Mouse (Mus musculus) layer of hippocampus, postnatal 10 days (tissue): ENCODE results near the gene Rpia. TPM values are rescaled to one million over a fixed set of nuclear protein-coding genes. Genes with fewer than 3 reads are reported as not detected.

ENCODE experiments used
- DNase-seq, 2 experiments: peaks; one replicate each; pipeline ENCODE4 v3.0.0; 2021; ENCODE audit warnings: low spot score in 2 of 2
- total RNA-seq, 2 experiments: library from RNA; stranded (reverse); gene quantifications; 2 replicates each; pipeline ENCODE4 v1.2.3; 2021

The Rpia gene
- total RNA-seq, 2 experiments from 2014 or later: 11.9 to 15.7 TPM

DNA sequence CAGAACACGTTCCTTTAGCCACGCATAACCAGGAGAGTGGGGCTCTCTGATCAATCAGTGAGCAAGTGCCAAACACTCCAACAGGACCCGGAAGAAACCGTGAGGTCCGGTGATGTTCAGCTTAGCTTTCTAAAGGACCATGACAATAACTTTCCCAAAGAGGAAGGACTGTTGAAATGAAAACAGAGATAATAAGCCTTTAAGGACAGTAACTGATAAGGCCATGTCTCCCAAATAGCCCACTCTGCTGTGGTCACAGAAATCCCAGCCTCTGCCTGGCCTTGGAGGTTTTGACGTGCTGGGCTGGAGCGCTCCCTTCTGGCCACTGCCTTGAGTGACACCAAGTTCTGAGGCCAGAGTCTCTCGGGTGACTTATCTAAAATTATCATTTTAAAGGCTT lies 39.7 kb downstream of the Rpia start:
- DNase-seq: peak; percentile 33 to 55

GRCm38 (mm10) chr6:70751898-70752273 lies 40.1 kb downstream of the Rpia start:
- no peak for DNase-seq

DNA sequence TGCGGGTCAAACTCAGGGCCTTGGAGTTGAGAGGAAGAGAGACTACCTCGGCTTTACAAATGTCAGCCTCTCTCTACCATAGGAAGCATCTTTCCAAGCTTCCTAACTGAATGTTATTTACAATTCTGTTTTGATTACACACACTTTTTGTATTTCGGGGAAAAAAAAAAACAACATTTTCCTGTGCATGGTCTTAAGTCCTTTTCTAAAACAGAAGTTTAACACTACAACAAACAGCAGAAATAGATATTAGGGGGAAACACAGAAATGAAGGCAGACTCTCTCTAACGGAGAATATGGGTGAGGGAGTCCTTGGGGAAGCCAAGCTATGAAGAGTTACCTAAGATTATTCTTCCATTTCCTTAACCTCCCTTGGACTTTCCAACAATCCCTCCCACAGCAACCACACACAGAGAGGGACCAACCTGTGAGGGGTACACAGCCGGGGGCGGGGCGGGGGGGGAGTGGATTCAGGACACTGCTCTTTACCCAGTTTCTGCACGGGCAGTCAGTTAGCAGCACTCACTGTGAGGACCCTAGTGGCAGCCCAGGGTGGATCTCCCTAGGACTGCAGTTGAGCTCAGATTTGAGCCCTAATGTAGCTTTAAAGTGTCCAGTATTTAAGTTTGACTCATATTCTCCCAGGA lies 40.7 kb downstream of the Rpia start:
- no peak for DNase-seq

DNA sequence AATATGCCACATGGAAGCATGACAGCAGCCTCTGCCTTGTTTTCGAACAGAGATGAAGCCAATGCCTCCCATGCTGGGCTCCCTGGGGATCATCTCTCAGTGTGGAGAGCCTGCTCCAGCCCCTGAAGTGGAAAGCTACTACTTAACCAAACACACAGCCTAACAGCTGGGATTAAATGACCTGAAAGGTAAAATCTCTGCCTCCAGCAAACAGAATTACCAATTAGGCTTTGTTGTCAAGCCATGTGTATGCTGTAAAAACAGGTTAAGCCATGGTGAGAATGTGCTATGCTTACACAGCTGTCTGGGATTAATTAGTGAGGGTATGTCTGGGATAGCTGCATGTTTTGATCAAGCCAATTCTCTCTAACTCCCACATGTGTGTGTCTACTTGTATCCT lies 42.3 kb downstream of the Rpia start:
- no peak for DNase-seq

DNA sequence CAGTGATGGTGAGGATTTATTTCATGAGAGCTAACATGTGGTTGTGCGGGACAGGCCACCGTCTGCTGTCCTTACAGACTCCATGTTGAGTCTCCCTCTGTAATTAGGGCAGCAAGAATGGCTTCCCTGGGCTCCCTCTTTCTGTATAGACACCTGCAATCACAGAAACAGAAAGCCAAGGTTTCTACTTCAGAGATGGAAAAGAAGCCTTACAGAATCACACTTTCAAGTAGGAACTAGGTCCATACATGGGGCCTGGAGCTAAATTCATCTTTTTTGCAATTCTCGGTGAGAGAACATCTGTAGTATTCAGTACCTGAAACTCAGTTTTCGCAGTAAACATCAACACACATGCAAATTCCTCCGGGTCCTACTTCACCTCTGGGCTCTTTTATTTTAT lies 44.3 kb downstream of the Rpia start:
- DNase-seq: no peak

- no peak for DNase-seq
Observed at GRCm38 (mm10) chr6:70743902-70744301, 48.1 kb downstream of the Rpia start.

DNA sequence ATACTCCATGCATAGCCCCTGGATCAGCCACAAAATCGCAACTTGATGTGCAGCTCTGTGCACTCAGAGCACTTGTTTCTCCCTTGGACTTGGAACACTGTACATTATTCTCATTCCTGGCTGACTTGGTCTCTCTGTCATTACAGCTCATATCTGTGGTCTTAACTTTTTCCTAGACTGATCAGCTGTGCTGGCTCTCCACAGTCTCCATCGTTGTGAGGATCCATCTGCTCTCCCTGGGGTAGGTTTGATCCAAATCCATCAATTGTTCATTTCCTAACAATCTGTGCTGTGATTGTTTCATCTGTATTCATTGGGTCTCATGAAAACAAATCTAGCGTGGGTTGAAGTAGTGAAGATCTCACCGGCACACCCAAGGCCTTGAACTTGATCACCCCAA lies 49.2 kb downstream of the Rpia start:
- DNase-seq: peak in 1 of 2 experiments; percentile 28

- DNase-seq: no peak
Observed at GRCm38 (mm10) chr6:70740535-70740934, 51.5 kb downstream of the Rpia start.

DNA sequence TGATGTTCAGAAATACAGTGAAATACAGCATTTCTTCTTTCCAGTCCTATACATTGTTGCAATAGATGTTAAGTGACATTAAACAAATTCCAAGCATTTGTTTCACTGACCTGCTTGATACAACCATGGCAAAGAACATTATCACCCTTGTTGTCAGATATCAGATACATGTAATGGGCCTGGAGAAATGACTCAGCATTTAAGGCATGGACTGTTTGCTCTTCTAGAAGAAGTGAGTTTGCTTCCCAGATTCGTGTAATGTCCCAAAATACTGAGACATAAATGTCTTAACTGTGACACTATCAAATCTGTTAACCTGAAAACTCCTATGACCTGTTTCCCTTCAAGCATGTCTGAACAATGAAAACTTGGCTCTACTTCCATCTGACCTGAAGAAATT lies 52.6 kb downstream of the Rpia start:
- no peak for DNase-seq

- DNase-seq: no peak
Observed at GRCm38 (mm10) chr6:70735528-70735927, 56.5 kb downstream of the Rpia start.

- no peak for DNase-seq
Observed at GRCm38 (mm10) chr6:70730828-70731227, 61.2 kb downstream of the Rpia start.

- DNase-seq: no peak
Observed at GRCm38 (mm10) chr6:70729125-70729524, 62.9 kb downstream of the Rpia start.

DNA sequence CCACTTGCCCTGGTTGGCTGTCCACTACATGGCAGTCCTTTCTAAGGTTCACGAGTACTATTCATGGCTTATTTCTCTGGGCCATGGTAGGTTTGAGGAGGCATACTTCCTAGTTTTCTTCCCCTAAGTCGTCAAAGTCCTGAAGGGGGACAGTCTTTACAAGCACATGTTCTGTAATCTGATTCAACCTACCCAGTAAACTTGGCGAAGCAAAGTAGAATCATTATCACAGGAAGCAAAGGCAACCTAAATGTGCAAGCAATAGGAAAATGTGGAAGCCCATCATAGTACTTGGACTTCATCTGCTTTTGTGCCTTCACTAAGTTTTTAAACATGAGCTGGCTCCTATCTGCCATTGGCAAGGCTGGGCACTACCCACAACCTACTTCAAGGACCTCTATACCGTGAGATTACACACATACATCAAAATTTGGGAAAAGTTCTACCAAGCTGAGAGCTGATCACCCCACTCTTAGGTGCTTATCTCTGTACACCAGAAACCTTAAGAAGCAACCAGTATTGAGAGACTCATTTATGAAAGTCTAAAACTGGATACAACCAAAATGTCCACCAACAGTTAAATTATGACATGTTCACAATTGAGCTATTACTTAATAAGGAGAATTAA lies 64.8 kb downstream of the Rpia start:
- no peak for DNase-seq

GRCm38 (mm10) chr6:70725639-70726038 lies 66.4 kb downstream of the Rpia start:
- DNase-seq: no peak

DNA sequence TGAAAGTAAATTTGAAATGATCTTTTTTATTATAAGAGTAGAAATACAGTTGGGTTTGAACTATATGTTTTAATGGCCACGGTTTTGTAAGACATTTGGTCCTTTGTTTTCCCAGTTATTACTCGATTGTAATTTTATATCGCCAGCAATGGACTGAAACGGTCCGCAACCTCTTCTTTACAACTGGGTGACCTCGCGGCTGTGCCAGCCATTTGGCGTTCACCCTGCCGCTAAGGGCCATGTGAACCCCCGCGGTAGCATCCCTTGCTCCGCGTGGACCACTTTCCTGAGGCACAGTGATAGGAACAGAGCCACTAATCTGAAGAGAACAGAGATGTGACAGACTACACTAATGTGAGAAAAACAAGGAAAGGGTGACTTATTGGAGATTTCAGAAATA lies 67.3 kb downstream of the Rpia start:
- DNase-seq: no peak

DNA sequence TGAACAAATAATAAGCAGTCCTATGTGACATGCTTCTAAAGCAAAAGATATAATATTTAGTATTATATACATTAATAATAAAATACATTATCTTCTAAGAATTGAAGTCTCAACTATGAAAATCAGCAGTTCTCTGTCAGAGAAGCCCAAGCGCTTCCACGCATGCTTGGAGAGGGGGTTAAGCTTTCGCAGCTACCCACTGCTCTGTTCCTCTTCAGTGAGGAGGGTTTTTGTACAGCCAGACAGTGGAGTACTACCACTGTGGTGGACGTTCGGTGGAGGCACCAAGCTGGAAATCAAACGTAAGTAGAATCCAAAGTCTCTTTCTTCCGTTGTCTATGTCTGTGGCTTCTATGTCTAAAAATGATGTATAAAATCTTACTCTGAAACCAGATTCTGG lies 69.7 kb downstream of the Rpia start:
- DNase-seq: no peak

DNA sequence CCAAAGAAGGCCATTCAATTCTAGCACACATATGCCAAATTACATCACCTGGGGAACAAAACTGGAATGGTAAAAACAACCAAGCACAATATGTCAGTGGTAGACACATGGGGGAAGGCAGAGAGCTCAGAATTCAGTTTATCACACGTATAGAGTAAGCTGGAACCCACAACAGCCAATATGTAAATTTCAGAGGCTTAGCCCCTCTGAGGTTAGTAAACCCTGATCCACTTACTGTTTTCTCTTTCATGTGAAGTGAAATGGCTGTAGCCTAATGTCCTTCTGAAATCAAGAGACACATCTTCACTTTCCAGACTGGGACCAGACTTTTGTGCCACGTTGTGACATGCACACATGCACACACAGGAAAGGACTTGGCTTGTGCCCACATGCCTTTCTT lies 73.3 kb downstream of the Rpia start:
- DNase-seq: no peak

DNA sequence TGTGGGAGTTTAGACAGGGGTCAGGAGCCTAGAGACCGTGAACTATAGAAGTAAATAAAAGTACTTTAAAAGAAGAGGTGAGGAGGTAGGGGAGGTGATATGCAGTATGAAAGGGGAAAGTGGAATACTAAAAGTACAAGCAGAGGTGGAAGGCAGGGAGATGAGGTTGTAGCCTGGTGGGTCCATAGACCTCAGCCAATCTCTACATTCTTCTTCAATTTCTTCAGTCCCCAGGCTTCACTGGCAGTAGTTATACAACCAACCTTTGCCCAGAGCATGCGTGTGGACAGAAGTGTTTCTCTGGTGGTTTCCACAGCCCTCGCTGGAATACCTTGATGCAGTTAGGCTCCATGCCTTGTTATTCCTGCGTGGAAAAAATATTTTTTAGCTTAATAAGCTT lies 73.9 kb downstream of the Rpia start:
- no peak for DNase-seq

DNA sequence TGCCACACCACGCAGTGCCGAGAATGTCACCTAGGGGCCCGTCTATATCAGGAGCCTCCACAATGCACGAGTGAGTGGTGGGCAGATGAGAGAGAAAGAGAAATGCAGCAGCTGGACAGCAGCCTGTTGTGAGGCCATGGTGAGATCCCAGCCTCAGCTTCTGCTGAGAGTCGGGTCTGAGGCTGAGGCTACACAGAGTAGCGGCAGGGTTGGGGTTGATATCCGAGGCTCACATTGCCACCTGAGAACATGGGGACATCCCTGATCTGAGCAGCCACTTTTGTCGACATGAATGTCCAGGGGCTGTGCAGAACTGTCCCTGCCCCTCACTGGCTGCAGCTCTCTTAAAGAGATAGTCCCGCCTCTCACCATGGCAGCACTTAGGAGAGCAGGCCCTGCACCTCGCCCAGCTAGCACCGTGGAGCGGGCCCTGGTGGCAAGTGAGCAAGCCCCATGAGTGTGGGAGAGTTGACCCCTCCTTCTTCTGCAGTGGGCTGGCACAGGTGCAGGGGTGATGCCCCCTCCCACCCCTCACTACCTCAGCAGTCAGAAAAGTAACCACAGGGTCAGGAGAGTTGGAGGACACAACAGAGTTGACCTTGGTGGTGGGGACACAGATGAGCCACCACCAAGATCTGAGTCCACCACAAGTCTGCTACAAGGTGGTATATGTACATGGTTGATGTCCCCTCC lies 75.2 kb downstream of the Rpia start:
- DNase-seq: no peak
